Mouse (Mus musculus) liver, embryonic 13.5 days (tissue): ENCODE data around the gene Polr2c. TPM values are rescaled to one million over a fixed set of nuclear protein-coding genes. Genes with fewer than 3 reads are reported as not detected.
A peak's percentile ranks its signal among the peaks of the same experiment; 100 is the strongest.
"Not testable (repeated sequence)": the region's sequence is repeated elsewhere in the genome, so short reads cannot be mapped to it uniquely, and the experiment has no call there.

Experiments used
- ATAC-seq: fragments of 200-750 bp; cut with Nextera tagmentation; 2 replicates; pipeline ENCODE4 v1.8.0; 2017; ENCODE audit warnings: low read depth, mild to moderate bottlenecking, moderate number of reproducible peaks, moderate library complexity
- DNase-seq: peaks from one replicate; pipeline ENCODE4 v3.0.0; 2022
- H3K27ac ChIP-seq: fragments of 300-500 bp; sonication (generic); 2 replicates; pipeline ENCODE4 v1.5.1; 2015; ENCODE audit warnings: moderate library complexity, mild to moderate bottlenecking, inconsistent platforms
- H3K27me3 ChIP-seq: fragments of 300-500 bp; sonication (generic); 2 replicates; pipeline ENCODE4 v1.6.1; 2015; ENCODE audit warnings: mild to moderate bottlenecking, inconsistent platforms
- H3K36me3 ChIP-seq: fragments of 300-500 bp; sonication (generic); 2 replicates; pipeline ENCODE4 v1.6.1; 2015; ENCODE audit warnings: mild to moderate bottlenecking, inconsistent platforms
- H3K4me1 ChIP-seq: fragments of 300-500 bp; sonication (generic); replicated peaks from 2 replicates; pipeline ENCODE4 v1.6.1; 2015; ENCODE audit warnings: inconsistent platforms
- H3K4me2 ChIP-seq: fragments of 300-500 bp; sonication (generic); 2 replicates; pipeline ENCODE4 v1.6.1; 2015; ENCODE audit warnings: inconsistent platforms, mild to moderate bottlenecking, moderate library complexity
- H3K4me3 ChIP-seq: fragments of 300-500 bp; sonication (generic); replicated peaks from 2 replicates; pipeline ENCODE4 v1.5.1; 2015; ENCODE audit warnings: mild to moderate bottlenecking, inconsistent platforms
- H3K9ac ChIP-seq: fragments of 300-500 bp; sonication (generic); 2 replicates; pipeline ENCODE4 v1.6.1; 2015; ENCODE audit warnings: mild to moderate bottlenecking, inconsistent platforms
- H3K9me3 ChIP-seq: fragments of 300-500 bp; sonication (generic); replicated peaks from 2 replicates; pipeline ENCODE4 v1.6.1; 2016; ENCODE audit warnings: inconsistent platforms
- WGBS: fragments of 180-500 bp; shearing (Covaris S2); methylation state at CpG from one replicate; pipeline ENCODE4 v1.1.7; 2015; ENCODE audit not compliant: insufficient replicate concordance; 5-methylcytosine and 5-hydroxymethylcytosine counted together
- polyA plus RNA-seq: library from polyadenylated mRNA; unstranded; fragments of >200 nt; fragmentation: Nextera tagmentation; extraction: Ambion mirVana; gene quantifications from 2 replicates; pipeline ENCODE4 v1.2.1, GENCODE M21; 2015

Polr2c gene
- polyA plus RNA-seq, 1 experiment from 2014 or later: 94.5 TPM

DNA sequence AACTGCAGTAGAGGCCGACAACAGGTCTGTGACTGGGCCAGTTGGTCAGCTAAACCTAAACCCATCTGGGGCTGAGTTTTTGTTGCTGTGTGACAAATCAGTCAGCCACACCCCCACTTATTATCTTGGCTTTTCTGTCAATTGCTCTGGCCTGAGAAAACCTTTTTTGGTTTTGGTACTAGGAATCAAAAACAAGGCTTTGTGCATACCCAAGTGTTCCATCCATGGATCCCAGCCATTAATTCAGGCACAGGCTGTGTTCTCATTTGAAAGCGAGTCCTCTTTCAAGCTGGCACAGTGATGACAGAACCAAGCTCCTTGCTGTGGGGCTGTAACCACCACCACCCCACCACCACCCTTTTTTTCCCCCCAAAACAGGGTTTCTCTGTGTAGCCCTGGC lies 35.9 kb upstream of the Polr2c start:
- Histone ChIP-seq H3K4me1 (peaks cover 22% of the 10 kb centered on the region), H3K4me3 (no peak overlapping the region), H3K9ac (no peak overlapping the region), H3K36me3 (peaks cover 64% of the 10 kb centered on the region), H3K27me3 (no peaks in the 10 kb centered on the region), H3K9me3 (no peaks in the 10 kb centered on the region), H3K27ac (no peak overlapping the region), H3K4me2 (no peak overlapping the region)
- DNase-seq: no peak
- no peak for ATAC-seq
- WGBS: 89% methylated on average over 2 of the region's 2 CpGs

DNA sequence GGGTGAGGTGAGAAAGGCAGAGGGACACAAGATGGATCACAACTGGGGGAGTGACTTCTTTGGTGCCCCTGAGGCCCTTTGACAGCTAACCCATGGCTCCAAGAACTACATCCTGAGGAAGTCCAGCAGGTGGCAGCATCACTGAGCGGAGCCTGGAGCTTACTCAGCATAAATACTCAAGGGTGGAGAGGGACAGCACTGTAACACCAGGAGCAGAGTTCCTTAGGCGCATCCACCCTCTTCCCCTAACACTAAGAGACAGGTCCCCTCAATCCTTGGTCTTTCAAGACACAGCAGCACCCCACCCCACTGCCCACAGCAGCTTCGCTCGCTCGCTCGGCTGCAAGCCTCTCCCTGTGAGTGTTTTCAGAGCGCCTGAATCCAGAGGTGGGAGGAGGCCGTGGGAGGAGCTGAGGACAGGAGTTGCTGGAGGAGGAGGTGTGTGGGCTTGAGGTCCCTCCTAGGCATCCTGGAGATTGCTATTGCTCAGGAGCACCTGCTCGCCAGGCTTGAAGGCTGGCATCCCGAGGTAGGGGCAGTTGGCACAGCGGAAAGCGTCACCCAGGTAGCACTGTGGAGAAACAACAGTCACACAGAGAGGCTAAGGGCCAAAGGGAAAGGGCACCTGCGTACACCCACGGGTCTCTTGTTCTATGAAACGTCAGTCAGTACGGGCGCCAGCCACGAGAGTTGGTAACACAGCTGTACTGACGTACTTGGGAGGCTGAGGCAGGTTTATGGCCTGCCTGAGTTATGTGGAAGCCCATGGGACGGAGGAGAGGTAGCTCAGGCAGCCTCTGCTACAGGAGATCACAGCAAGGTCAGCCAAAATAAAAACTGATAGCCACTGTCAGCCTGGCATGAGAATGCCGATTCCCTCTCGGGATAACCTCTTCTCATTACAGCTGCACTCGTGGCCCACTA lies 34.4 kb upstream of the Polr2c start:
- Histone ChIP-seq H3K4me1 (peaks cover 22% of the 10 kb centered on the region), H3K36me3 (peaks cover 77% of the 10 kb centered on the region), H3K4me2 (no peak overlapping the region), H3K27ac (no peak overlapping the region; the same call in 1 of the 2 replicates), H3K27me3 (no peaks in the 10 kb centered on the region), H3K9me3 (no peaks in the 10 kb centered on the region), H3K9ac (no peak overlapping the region), H3K4me3 (no peak overlapping the region)
- peak; percentile 66 for ATAC-seq
- DNase-seq: peak; percentile 56
- 85% methylated on average over 23 of the region's 23 CpGs for WGBS

DNA sequence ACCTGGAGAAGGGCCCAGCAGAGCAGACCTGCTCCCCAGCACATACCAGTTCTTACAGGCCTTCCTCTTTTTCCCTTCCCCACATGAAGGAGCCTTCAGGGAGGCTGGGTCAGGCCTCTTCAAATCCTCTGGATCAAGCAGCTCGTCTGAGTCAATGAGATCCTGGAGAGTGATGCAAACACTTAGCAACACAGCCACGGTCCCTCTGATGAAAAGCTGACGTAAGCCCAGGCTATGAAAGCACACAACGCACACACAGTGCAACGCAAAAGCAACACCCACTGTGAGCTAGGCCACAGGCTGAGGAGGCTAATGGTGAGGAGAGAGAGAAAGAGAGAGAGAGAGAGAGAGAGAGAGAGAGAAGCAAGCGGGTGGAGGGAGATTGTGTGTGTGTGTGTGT lies 32.1 kb upstream of the Polr2c start:
- 80% methylated on average over 6 of the region's 6 CpGs for WGBS
- peaks cover 13% of the 10 kb centered on the region for H3K4me1 ChIP-seq
- no peaks in the 10 kb centered on the region for H3K9me3 ChIP-seq
- DNase-seq: no peak
- H3K36me3 ChIP-seq: peaks cover 96% of the 10 kb centered on the region
- H3K27ac ChIP-seq: no peak overlapping the region
- H3K4me2 ChIP-seq: no peak overlapping the region
- H3K9ac ChIP-seq: no peak overlapping the region
- ATAC-seq: no peak
- H3K27me3 ChIP-seq: no peaks in the 10 kb centered on the region
- H3K4me3 ChIP-seq: no peak overlapping the region

DNA sequence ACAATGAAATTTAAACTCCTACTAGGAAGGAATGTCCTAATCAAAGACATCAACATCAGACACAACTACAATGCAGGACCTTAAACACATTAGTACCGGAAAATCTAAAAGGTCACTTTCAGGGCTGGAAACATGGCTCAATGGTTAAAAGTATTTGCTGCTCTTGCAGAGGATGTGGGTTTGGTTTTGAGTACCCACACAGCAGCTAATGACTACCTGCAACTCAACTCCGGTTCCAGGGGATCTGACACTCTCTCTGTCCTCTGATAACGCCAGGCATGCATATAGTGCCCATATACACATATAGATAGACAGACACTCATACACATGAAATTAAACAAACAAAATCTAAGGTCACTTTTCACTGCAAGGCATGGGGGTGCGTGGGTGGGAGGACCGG lies 31.0 kb upstream of the Polr2c start:
- Histone ChIP-seq H3K4me1 (peaks cover 6% of the 10 kb centered on the region), H3K9ac (no peak overlapping the region), H3K4me3 (no peak overlapping the region), H3K4me2 (no peak overlapping the region), H3K36me3 (peaks cover 95% of the 10 kb centered on the region), H3K27me3 (no peaks in the 10 kb centered on the region), H3K9me3 (no peaks in the 10 kb centered on the region), H3K27ac (no peak overlapping the region)
- DNase-seq (no peak), ATAC-seq (no peak)
- WGBS: 92% methylated on average over 5 of the region's 5 CpGs

DNA sequence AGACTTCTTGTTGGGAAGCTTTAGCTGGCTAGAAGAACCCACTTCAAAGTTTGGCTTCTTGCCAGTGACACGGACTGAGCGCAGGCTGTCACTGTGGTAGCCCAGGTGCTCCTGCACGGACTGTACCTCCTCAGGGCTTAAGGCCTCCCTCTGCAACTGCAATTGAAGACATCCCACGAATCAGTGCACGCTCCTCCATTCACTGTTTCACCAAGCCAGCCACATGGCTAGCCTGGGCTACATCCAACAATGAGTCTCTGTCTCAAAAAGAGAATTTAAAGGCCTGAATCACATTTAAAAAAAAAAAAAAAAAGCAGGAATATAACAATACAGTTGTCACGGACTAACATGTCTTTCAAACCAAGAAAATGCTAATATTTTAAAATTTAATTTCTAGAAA lies 29.0 kb upstream of the Polr2c start:
- Histone ChIP-seq H3K36me3 (peaks cover 94% of the 10 kb centered on the region), H3K27me3 (no peaks in the 10 kb centered on the region), H3K9ac (no peak overlapping the region), H3K4me1 (peaks cover 4% of the 10 kb centered on the region; the same call in 1 of the 2 replicates), H3K9me3 (no peaks in the 10 kb centered on the region), H3K27ac (no peak overlapping the region), H3K4me3 (no peak overlapping the region), H3K4me2 (no peak overlapping the region)
- ATAC-seq: no peak
- 90% methylated on average over 6 of the region's 6 CpGs for WGBS
- no peak for DNase-seq

DNA sequence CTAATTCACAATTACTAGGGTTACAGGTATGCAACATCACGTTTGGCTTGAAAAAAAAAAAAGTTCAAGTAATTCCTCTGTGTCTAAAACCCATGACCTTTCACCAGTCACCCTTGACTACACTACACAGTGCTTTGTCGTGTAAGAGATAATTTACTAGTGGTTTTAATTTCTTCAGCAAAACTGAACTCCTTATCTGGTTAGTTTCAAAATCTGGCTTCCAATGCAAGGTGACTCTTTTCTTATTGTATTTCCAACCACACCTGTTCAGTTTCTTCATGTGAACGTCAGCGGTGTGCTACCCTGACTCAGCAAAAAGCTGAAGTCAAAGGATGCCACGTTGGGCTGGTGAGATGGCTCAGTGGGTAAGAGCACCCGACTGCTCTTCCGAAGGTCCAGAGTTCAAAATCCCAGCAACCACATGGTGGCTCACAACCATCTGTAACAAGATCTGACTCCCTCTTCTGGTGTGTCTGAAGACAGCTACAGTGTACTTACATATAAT lies 23.3 kb upstream of the Polr2c start:
- H3K4me2 ChIP-seq, H3K9me3 ChIP-seq, H3K4me3 ChIP-seq, ATAC-seq, H3K27me3 ChIP-seq, H3K9ac ChIP-seq, DNase-seq, H3K27ac ChIP-seq: not testable (repeated sequence)
- H3K36me3 ChIP-seq: peaks cover 40% of the 10 kb centered on the region
- peaks cover 41% of the 10 kb centered on the region for H3K4me1 ChIP-seq
- 59% methylated on average over 7 of the region's 7 CpGs for WGBS

DNA sequence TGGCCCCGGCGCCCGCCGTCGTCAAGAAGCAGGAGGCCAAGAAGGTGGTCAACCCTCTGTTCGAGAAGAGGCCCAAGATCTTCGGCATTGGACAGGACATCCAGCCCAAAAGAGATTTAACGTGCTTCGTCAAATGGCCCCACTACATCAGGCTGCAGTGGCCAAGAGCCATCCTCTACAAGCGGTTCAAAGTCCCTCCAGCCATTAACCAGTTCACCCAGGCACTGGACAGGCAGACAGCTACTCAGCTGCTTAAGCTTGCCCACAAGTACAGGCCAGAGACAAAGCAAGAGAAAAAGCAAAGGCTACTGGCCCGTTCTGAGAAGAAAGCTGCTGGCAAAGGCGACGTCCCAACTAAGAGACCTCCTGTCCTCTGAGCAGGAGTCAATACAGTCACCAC lies 21.5 kb upstream of the Polr2c start:
- not testable (repeated sequence) for H3K27me3 ChIP-seq, ATAC-seq, H3K9me3 ChIP-seq, DNase-seq, H3K4me3 ChIP-seq, H3K9ac ChIP-seq, H3K27ac ChIP-seq
- 89% methylated on average over 13 of the region's 13 CpGs for WGBS
- Histone ChIP-seq H3K4me1 (peaks cover 53% of the 10 kb centered on the region), H3K4me2 (peak overlapping the region; percentile 78), H3K36me3 (peaks cover 23% of the 10 kb centered on the region)

DNA sequence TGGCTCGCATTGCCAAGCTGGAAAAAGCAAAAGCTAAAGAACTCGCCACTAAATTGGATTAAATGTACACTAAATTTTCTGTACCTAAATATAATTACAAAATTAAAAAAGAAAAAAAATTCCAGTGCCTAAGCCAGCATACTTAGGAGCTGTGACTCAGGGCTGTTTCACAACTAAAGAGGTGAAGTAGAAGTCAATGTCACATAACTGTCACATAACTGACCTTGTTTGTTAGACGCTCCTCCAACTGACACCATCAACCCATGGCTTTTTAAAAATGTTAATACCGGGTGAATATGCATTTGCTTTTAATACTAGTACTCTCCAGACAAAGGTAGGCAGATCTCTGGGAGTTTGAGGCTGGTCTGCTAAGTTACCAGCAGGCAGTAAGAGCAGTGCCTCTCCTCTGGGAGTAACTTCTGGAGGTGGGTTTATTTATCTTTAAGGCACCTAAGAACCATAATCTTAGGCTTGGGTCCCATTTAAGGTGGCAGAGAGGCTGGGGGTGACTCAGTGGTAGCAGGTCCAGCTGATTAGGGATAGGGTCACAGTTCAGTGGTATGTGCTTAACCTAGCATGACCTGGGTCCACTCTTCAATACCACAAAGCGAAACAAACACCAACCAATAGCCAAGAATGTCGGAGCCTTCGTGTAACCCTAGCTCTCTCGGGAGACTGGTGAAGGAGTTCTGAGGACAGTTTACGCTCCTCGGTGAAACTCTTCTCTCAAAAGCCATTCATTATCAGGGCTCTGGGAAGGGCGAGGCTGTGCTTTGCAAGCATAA lies 20.6 kb upstream of the Polr2c start:
- DNase-seq: no peak
- no peaks in the 10 kb centered on the region for H3K27me3 ChIP-seq
- peak overlapping the region; percentile 96 for H3K9ac ChIP-seq
- H3K27ac ChIP-seq: peak overlapping the region; percentile 92
- no peaks in the 10 kb centered on the region for H3K9me3 ChIP-seq
- peaks cover 53% of the 10 kb centered on the region for H3K4me1 ChIP-seq
- no peak for ATAC-seq
- peaks cover 15% of the 10 kb centered on the region for H3K36me3 ChIP-seq
- H3K4me2 ChIP-seq: peak overlapping the region; percentile 78
- H3K4me3 ChIP-seq: peak overlapping the region; percentile 81
- WGBS: 53% methylated on average over 11 of the region's 11 CpGs

DNA sequence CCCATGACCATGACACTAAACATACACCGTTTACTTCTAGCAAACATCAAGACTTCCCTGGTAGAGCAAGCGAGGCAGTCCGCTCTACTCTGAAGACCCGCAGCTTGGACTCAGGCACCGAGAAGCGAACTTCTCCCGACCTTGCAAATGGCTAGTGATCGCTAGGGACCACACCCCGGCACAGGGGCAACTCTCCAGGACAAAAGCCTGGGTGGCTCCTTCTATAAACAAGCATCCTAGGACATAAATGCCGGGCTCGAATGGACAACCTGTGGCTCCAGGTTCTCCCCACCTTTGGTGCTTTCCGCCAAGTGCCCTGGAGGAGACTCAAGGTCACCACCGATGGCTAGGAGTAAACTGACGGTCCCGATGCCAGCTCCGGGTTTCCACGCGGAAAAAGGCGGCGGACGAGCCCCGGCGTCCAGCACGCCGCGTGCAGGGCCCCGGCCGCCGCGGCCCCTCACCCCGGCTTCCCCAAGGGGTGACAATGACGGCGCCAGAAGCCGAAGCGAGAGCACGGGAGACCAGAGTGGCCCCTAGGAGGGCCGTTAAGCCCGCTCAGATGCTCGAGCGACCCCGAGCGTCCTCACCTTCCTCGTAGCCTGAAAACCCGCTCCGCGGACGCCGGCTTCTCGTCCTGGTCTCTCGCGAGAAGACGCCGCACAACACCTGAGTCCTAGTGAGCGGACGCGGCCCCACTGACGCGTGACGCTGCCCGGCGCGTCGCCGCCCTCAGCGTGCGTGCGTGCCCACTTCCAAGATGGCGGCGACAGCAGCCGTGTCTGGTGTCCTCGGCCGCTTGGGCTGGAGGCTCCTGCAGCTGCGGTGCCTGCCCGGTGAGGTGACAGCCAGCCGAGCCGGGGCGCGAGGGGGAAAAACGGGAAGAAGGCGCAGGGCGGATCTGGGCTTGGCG lies 19.3 kb upstream of the Polr2c start, which contains the start of the genes Coq9 and Ciapin1:
Gene Coq9, plus strand, starts transcription at position 660 of the 913 bp plus-strand sequence.
Gene Ciapin1, minus strand, starts transcription at position 697 of the 913 bp plus-strand sequence.
- Histone ChIP-seq H3K9me3 (no peaks in the 10 kb centered on the region), H3K27me3 (no peaks in the 10 kb centered on the region), H3K4me3 (peak within 1 kb of the TSS; percentile 81), H3K27ac (peak within 1 kb of the TSS; percentile 93), H3K9ac (peak within 1 kb of the TSS; percentile 96), H3K36me3 (peaks cover 6% of the 10 kb centered on the region), H3K4me2 (peak within 1 kb of the TSS; percentile 78), H3K4me1 (peaks cover 49% of the 10 kb centered on the region)
- peak; percentile 95 for ATAC-seq
- peak; percentile 93 for DNase-seq
- WGBS: under 1% methylated on average over 82 of the region's 82 CpGs

DNA sequence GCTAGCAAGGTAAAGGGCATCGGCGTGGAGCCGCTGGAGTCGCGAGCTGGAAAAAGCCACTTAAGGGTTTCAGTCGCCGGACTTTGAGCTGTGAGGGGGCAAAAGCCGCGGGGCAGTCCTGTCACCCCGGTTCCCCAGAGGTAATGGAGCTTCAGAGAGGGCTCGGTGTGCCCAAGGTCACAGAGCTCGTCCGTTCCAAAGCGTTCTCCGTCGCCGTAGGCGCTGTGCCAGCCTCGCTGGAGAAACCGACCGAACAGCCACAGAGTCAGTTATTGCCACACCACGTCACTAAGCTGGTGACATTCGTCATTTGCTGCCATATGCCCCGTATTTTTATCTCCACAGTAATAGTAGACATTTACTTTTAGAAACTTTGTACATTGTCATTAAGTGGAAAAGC lies 18.6 kb upstream of the Polr2c start:
- Histone ChIP-seq H3K4me2 (peak overlapping the region; percentile 68), H3K9me3 (no peaks in the 10 kb centered on the region), H3K4me1 (peaks cover 48% of the 10 kb centered on the region), H3K27me3 (no peaks in the 10 kb centered on the region), H3K36me3 (peaks cover 4% of the 10 kb centered on the region), H3K27ac (peak overlapping the region; percentile 93), H3K9ac (peak overlapping the region; percentile 96), H3K4me3 (peak overlapping the region; percentile 81)
- ATAC-seq (peak; percentile 56), DNase-seq (peak; percentile 61)
- under 1% methylated on average over 24 of the region's 24 CpGs for WGBS
